Mouse (Mus musculus): ENCODE data around the gene Erg28. TPM values are rescaled to one million over a fixed set of nuclear protein-coding genes. Genes with fewer than 3 reads are reported as not detected.

The Erg28 gene
- polyA plus RNA-seq, 1 experiment = 44.4 TPM

DNA sequence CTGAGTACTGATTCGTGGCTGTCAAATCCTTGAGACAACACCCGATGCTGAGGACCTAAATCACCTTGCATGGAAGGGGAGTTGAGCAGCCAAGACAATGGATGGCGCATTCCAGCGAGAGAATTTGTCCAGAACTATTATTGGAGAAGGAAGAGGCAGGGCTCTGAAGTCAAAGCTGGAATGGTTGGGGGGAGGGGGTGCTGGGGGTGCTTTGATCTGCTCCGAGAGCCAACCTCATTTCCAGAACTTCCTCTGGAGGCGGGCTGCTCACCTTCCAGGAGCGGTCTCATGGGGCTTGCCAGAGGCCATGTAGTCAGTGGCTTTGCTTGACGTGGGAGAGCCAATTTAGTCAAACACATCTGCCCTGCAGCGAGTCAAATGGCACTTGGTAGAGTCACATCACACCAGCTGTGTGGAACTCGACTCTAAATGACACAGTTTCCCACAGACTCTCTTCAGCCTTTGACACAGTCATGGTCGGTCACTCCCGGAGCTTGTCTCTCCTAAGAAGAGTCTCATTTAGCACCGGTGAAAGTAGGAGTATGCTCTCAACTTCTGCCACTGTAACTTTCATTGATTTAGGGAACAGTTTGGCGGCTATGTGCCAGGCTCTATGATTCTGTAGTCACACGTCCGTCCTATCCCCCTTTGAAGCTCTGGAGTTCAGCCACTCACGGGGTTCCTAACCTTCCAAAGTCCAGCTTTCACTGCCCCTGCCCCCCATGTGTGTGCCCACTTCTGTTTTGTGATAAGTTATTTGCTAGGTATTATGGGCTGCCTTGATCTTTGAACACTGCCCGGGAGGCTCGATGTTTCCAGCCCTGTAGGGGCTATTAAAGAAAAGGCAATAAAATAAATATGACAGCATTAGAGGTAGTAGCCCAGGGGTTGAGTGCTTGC, 39.2 kb downstream of the Erg28 start:
- WGBS = 75% methylated on average over 19 of the region's 19 CpGs
- TF ChIP-seq CTCF (IDR thresholded peaks at IDR 0.05; ENCODE audit: borderline replicate concordance, control insufficient read depth, extremely low read depth, insufficient read depth, low read length, poor library complexity) (no peak), POLR2A (IDR thresholded peaks at IDR 0.05; ENCODE audit: control insufficient read depth, extremely low read depth, insufficient read depth, low read length, poor library complexity) (no peak)
- no peak overlapping the region for H3K27ac ChIP-seq (ENCODE audit: control insufficient read depth, insufficient read depth, low read length)

DNA sequence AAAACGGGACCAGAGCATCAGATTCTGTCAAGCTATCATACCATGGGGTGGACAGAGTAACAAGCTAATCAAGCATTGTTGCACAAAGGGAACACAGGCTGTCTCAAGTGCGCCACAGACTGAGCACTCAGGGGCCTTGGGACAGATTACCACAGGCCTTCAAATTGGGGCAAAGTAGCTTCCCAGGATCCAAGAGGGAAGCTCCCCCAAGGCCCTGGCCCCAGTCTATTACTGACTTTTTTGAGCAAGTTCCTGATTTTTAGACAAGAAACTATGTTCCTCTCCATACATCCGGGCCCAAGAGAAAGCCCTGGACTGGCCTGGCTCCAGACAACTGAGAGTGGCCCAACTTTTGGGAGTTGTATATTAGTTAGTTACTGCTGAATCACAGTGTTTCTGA, 42.7 kb downstream of the Erg28 start:
- Histone ChIP-seq H3K36me3 (ENCODE audit: control insufficient read depth, insufficient read depth, low read length) (no peaks in the 10 kb centered on the region), H3K4me1 (replicated peaks; ENCODE audit: control insufficient read depth, insufficient read depth, low read length) (no peaks in the 10 kb centered on the region), H3K27ac (ENCODE audit: control insufficient read depth, insufficient read depth, low read length) (no peak overlapping the region), H3K4me3 (ENCODE audit: control insufficient read depth, insufficient read depth, low read length) (no peak overlapping the region), H3K27me3 (ENCODE audit: control insufficient read depth, insufficient read depth, low read length) (no peaks in the 10 kb centered on the region)
- 85% methylated on average over 3 of the region's 3 CpGs for WGBS
- no peak for DNase-seq
- TF ChIP-seq POLR2A (IDR thresholded peaks at IDR 0.05; ENCODE audit: control insufficient read depth, extremely low read depth, insufficient read depth, low read length, poor library complexity) (no peak), CTCF (IDR thresholded peaks at IDR 0.05; ENCODE audit: borderline replicate concordance, control insufficient read depth, extremely low read depth, insufficient read depth, low read length, poor library complexity) (no peak)

More for the DNA sequence above, 39.2 kb downstream of the Erg28 start:
- H3K27me3 ChIP-seq (ENCODE audit: control insufficient read depth, insufficient read depth, low read length) = no peaks in the 10 kb centered on the region
- no peak overlapping the region for H3K4me3 ChIP-seq (ENCODE audit: control insufficient read depth, insufficient read depth, low read length)
- no peaks in the 10 kb centered on the region for H3K4me1 ChIP-seq (replicated peaks; ENCODE audit: control insufficient read depth, insufficient read depth, low read length)
- H3K36me3 ChIP-seq (ENCODE audit: control insufficient read depth, insufficient read depth, low read length) = no peaks in the 10 kb centered on the region
- DNase-seq = no peak

DNA sequence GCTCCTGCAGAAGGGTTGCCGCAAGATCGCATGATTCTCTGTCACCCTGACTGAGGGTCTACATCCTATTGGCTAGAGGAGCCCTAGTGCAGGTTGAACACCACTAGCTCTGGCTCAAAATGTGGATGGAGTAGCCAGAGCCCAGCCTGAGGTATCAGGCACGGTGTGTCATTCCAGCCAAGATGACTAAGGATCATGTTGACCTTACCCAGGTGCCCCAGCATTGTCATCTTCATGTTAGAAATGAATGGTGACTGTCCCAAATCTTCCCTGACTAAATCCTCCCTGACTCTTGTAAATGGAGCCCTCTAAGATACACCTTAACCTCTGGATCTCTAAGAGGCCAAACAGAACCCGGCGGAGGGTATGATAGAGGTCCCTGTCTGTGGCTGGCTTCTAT, 44.6 kb downstream of the Erg28 start:
- Histone ChIP-seq H3K27ac (ENCODE audit: control insufficient read depth, insufficient read depth, low read length) (no peak overlapping the region), H3K4me3 (ENCODE audit: control insufficient read depth, insufficient read depth, low read length) (no peak overlapping the region), H3K27me3 (ENCODE audit: control insufficient read depth, insufficient read depth, low read length) (no peaks in the 10 kb centered on the region), H3K4me1 (replicated peaks; ENCODE audit: control insufficient read depth, insufficient read depth, low read length) (no peaks in the 10 kb centered on the region), H3K36me3 (ENCODE audit: control insufficient read depth, insufficient read depth, low read length) (no peaks in the 10 kb centered on the region)
- WGBS = 97% methylated on average over 5 of the region's 5 CpGs
- TF ChIP-seq POLR2A (IDR thresholded peaks at IDR 0.05; ENCODE audit: control insufficient read depth, extremely low read depth, insufficient read depth, low read length, poor library complexity) (no peak), CTCF (IDR thresholded peaks at IDR 0.05; ENCODE audit: borderline replicate concordance, control insufficient read depth, extremely low read depth, insufficient read depth, low read length, poor library complexity) (no peak)
- no peak for DNase-seq

DNA sequence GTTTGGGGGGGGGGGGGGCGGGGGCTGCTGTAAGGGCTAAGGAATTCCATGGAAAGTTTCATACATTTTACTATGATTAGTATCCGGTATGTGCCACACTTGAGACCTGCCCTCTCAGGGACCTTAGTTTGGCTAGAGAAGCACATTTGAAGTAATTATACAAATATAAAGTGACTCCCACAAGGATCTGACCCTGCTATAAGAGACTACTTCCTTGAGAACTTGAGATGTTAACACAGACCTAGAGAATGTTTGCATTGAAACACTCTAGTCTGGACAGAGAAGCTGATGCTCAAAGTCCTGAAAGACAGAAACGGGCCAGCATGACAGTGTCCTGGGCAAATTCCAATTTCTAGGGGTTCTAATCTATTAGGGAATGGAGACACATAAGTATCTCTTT, 45.4 kb downstream of the Erg28 start:
- H3K4me1 ChIP-seq (replicated peaks; ENCODE audit: control insufficient read depth, insufficient read depth, low read length) = no peaks in the 10 kb centered on the region
- no peak for DNase-seq
- no peak for TF ChIP-seq POLR2A (IDR thresholded peaks at IDR 0.05; ENCODE audit: control insufficient read depth, extremely low read depth, insufficient read depth, low read length, poor library complexity)
- TF ChIP-seq CTCF (IDR thresholded peaks at IDR 0.05; ENCODE audit: borderline replicate concordance, control insufficient read depth, extremely low read depth, insufficient read depth, low read length, poor library complexity) = no peak
- 96% methylated on average over 3 of the region's 3 CpGs for WGBS
- no peak overlapping the region for H3K27ac ChIP-seq (ENCODE audit: control insufficient read depth, insufficient read depth, low read length)
- no peaks in the 10 kb centered on the region for H3K27me3 ChIP-seq (ENCODE audit: control insufficient read depth, insufficient read depth, low read length)
- no peak overlapping the region for H3K4me3 ChIP-seq (ENCODE audit: control insufficient read depth, insufficient read depth, low read length)
- no peaks in the 10 kb centered on the region for H3K36me3 ChIP-seq (ENCODE audit: control insufficient read depth, insufficient read depth, low read length)

DNA sequence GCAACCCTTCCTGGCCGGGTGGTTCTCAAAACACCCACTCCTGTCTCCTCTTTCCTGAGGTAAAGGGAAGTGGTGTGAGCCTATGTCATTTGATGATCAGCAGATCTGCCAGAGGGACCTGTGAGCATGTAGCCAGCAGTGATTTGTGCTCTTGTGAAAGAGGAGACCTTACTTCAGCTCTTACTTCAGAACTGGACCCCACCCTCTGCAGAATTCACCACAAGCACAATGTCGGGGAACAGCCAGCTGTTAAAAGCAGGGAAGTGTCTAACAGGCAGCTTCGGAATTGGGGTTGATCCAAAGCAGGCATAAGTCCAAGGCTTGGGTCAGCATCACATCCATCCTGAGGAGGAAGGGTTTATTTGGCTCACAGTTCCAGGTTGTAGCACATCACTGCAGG, 53.0 kb downstream of the Erg28 start:
- WGBS = 29% methylated on average over 3 of the region's 3 CpGs
- TF ChIP-seq CTCF (IDR thresholded peaks at IDR 0.05; ENCODE audit: borderline replicate concordance, control insufficient read depth, extremely low read depth, insufficient read depth, low read length, poor library complexity) (no peak), POLR2A (IDR thresholded peaks at IDR 0.05; ENCODE audit: control insufficient read depth, extremely low read depth, insufficient read depth, low read length, poor library complexity) (no peak)
- no peak overlapping the region for H3K4me3 ChIP-seq (ENCODE audit: control insufficient read depth, insufficient read depth, low read length)
- no peaks in the 10 kb centered on the region for H3K27me3 ChIP-seq (ENCODE audit: control insufficient read depth, insufficient read depth, low read length)
- no peaks in the 10 kb centered on the region for H3K4me1 ChIP-seq (replicated peaks; ENCODE audit: control insufficient read depth, insufficient read depth, low read length)
- H3K27ac ChIP-seq (ENCODE audit: control insufficient read depth, insufficient read depth, low read length) = no peak overlapping the region
- DNase-seq = no peak
- no peaks in the 10 kb centered on the region for H3K36me3 ChIP-seq (ENCODE audit: control insufficient read depth, insufficient read depth, low read length)

DNA sequence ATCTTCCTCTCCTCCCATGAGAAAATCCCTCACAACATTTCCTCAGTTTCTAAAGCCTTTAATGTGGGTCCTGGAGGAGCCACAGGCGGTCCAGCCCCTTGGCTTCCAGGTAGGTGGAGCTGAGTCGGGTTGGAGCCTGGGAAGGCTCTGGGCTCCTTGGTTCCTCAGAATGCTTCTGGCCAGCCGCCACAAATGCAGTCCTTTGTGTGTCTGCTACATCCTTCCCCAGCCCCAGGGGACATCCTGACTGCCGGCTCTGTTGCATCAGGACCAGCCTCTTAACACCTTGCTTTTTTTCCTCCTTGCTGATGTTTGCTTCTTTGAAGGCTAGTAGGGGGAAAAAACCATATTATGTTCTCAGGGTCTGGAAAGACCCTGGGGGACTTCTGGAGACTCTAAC, 56.6 kb downstream of the Erg28 start:
- Histone ChIP-seq H3K27me3 (ENCODE audit: control insufficient read depth, insufficient read depth, low read length) (no peaks in the 10 kb centered on the region), H3K36me3 (ENCODE audit: control insufficient read depth, insufficient read depth, low read length) (no peaks in the 10 kb centered on the region), H3K27ac (ENCODE audit: control insufficient read depth, insufficient read depth, low read length) (no peak overlapping the region), H3K4me1 (replicated peaks; ENCODE audit: control insufficient read depth, insufficient read depth, low read length) (no peaks in the 10 kb centered on the region), H3K4me3 (ENCODE audit: control insufficient read depth, insufficient read depth, low read length) (no peak overlapping the region)
- no peak for DNase-seq
- TF ChIP-seq POLR2A (IDR thresholded peaks at IDR 0.05; ENCODE audit: control insufficient read depth, extremely low read depth, insufficient read depth, low read length, poor library complexity) = no peak
- TF ChIP-seq CTCF (IDR thresholded peaks at IDR 0.05; ENCODE audit: borderline replicate concordance, control insufficient read depth, extremely low read depth, insufficient read depth, low read length, poor library complexity) = no peak
- WGBS = 68% methylated on average over 4 of the region's 4 CpGs

All from thymus, adult 2 months (tissue).